Mouse (Mus musculus) midbrain, embryonic 16.5 days (tissue): ENCODE results near the gene Sag. TPM values are rescaled to one million over a fixed set of nuclear protein-coding genes. Genes with fewer than 3 reads are reported as not detected.
"Not testable (repeated sequence)": the region's sequence is repeated elsewhere in the genome, so short reads cannot be mapped to it uniquely, and the experiment has no call there.

Source experiments
- ATAC-seq: fragments of 200-750 bp; cut with Nextera tagmentation; 2 replicates; pipeline ENCODE4 v1.8.0; 2017; ENCODE audit warnings: moderate TSS enrichment
- H3K27ac ChIP-seq: fragments of 300-500 bp; sonication (generic); 2 replicates; pipeline ENCODE4 v1.5.1; 2014; ENCODE audit warnings: mild to moderate bottlenecking, low read length, mixed read lengths
- H3K27me3 ChIP-seq: fragments of 300-500 bp; sonication (generic); 2 replicates; pipeline ENCODE4 v1.6.1; 2014; ENCODE audit warnings: low read depth, low read length, mixed read lengths; ENCODE audit not compliant: control insufficient read depth, insufficient read depth
- H3K36me3 ChIP-seq: fragments of 300-500 bp; sonication (generic); 2 replicates; pipeline ENCODE4 v1.6.1; 2014; ENCODE audit warnings: mild to moderate bottlenecking, low read length, moderate library complexity, mixed read lengths; ENCODE audit not compliant: control insufficient read depth, insufficient read depth
- H3K4me1 ChIP-seq: fragments of 300-500 bp; sonication (generic); 2 replicates; pipeline ENCODE4 v1.6.1; 2014; ENCODE audit warnings: mild to moderate bottlenecking, low read length, mixed read lengths; ENCODE audit not compliant: control insufficient read depth, insufficient read depth
- H3K4me2 ChIP-seq: fragments of 300-500 bp; sonication (generic); 2 replicates; pipeline ENCODE4 v1.6.1; 2014; ENCODE audit warnings: mild to moderate bottlenecking, low read length, mixed read lengths
- H3K4me3 ChIP-seq: fragments of 300-500 bp; sonication (generic); 2 replicates; pipeline ENCODE4 v1.5.1; 2014; ENCODE audit warnings: low read depth, mild to moderate bottlenecking, low read length, moderate library complexity, mixed read lengths
- H3K9ac ChIP-seq: fragments of 300-500 bp; sonication (generic); 2 replicates; pipeline ENCODE4 v1.6.1; 2014; ENCODE audit warnings: low read depth, low read length, mixed read lengths
- H3K9me3 ChIP-seq: fragments of 300-500 bp; sonication (generic); replicated peaks from 2 replicates; pipeline ENCODE4 v1.6.1; 2014; ENCODE audit warnings: mild to moderate bottlenecking, low read length, mixed read lengths; ENCODE audit not compliant: control insufficient read depth, poor library complexity, severe bottlenecking
- WGBS: fragments of 180-500 bp; shearing (Covaris S2); extraction: QIAGEN DNeasy Blood & Tissue Kit; methylation state at CpG from one replicate; pipeline ENCODE4 v1.1.7; 2014; 5-methylcytosine and 5-hydroxymethylcytosine counted together
- polyA plus RNA-seq: library from polyadenylated mRNA; unstranded; fragments of >200 nt; fragmentation: Nextera tagmentation; extraction: Ambion mirVana; gene quantifications from 2 replicates; pipeline ENCODE4 v1.2.1, GENCODE M21; 2015

Gene Sag
- polyA plus RNA-seq, 1 experiment from 2014 or later, result 1.9 TPM

- not testable (repeated sequence) for ATAC-seq, H3K9me3 ChIP-seq, H3K4me2 ChIP-seq
These were observed 24.0 kb downstream of the Sag start for GRCm38 (mm10) chr1:87827476-87827875.

GRCm38 (mm10) chr1:87828185-87828584 is 24.7 kb downstream of the Sag start:
- Histone ChIP-seq H3K9ac (no peak overlapping the region), H3K4me3 (no peak overlapping the region), H3K36me3 (no peaks in the 10 kb centered on the region), H3K27me3 (no peaks in the 10 kb centered on the region), H3K4me1 (no peaks in the 10 kb centered on the region), H3K9me3 (no peaks in the 10 kb centered on the region), H3K27ac (no peak overlapping the region), H3K4me2 (no peak overlapping the region)
- no peak for ATAC-seq
- 81% methylated on average over 9 of the region's 9 CpGs for WGBS

More at GRCm38 (mm10) chr1:87827476-87827875, 24.0 kb downstream of the Sag start:
- 83% methylated on average over 1 of the region's 1 CpGs for WGBS
- H3K36me3 ChIP-seq, H3K9ac ChIP-seq, H3K4me1 ChIP-seq, H3K4me3 ChIP-seq, H3K27ac ChIP-seq, H3K27me3 ChIP-seq: not testable (repeated sequence)

DNA sequence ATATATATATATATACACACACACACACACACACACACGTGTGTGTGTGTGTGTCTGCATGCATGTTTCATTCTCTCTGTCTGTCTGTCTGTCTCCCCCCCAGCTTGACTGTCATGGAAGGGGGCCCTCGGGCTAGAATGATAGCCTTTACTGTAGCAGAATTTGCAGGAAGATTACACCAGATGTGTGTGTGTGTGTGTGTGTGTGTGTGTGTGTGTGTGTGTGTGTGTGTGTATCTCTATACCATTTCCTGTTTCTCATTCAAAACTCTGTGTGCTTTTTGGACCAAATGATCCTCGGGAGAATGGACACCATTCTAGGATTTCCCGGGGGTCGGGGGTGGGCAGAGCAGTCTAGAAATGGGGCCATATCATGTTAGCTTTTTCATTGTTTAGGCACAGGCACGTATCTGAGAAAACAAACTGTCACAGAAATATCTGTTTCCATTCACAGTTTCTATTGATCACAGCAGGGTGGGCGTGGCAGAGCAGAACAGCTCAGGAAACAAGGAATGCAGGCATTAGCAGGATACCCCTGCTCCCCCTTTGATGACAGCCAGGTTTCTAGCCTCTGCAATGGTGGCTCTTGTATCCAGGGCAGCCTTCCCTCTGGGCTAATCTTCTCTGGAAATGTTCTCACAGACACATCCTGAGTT is 25.6 kb downstream of the Sag start:
- Histone ChIP-seq H3K27me3 (no peaks in the 10 kb centered on the region), H3K4me2 (no peak overlapping the region), H3K4me3 (no peak overlapping the region), H3K9me3 (no peaks in the 10 kb centered on the region), H3K36me3 (no peaks in the 10 kb centered on the region), H3K4me1 (no peaks in the 10 kb centered on the region), H3K9ac (no peak overlapping the region), H3K27ac (no peak overlapping the region)
- 43% methylated on average over 7 of the region's 7 CpGs for WGBS
- no peak for ATAC-seq

DNA sequence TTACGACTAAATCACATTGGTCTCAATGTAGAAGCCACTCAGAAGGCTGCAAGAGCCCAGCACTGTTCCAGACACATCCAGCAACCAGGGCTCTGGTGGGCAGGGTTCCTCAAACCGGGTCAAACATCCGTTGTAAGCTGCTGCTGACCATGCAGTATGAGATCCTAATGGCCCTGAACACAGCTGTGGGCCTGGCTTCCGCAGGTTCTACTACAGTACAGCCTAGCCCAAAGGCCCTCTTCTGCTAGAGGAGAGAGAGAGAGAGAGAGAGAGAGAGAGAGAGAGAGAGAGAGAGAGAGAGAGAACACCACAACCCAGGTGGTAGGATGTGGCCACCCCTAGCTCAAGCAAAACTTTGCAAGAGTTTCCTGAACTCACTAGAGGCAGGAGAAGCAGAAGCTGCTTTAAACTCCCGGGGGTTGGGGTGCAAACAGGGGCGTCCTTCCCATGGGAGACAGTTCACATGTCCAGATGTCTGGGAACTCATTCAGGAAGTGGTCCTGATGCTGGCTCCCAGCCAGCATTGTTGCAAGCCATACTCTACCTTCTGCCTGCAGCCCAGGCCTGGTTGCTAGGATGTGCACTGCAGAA is 26.2 kb downstream of the Sag start:
- no peaks in the 10 kb centered on the region for H3K36me3 ChIP-seq
- no peak overlapping the region for H3K9ac ChIP-seq
- H3K4me2 ChIP-seq, result no peak overlapping the region
- ATAC-seq, result no peak
- no peaks in the 10 kb centered on the region for H3K4me1 ChIP-seq
- H3K27ac ChIP-seq, result no peak overlapping the region
- no peak overlapping the region for H3K4me3 ChIP-seq
- H3K27me3 ChIP-seq, result no peaks in the 10 kb centered on the region
- H3K9me3 ChIP-seq, result no peaks in the 10 kb centered on the region
- WGBS, result 61% methylated on average over 6 of the region's 6 CpGs

- no peak for ATAC-seq
- Histone ChIP-seq H3K4me3 (no peak overlapping the region), H3K36me3 (no peaks in the 10 kb centered on the region), H3K4me2 (no peak overlapping the region), H3K4me1 (no peaks in the 10 kb centered on the region), H3K9ac (no peak overlapping the region), H3K27ac (no peak overlapping the region), H3K27me3 (no peaks in the 10 kb centered on the region), H3K9me3 (no peaks in the 10 kb centered on the region)
- 77% methylated on average over 1 of the region's 1 CpGs for WGBS
These were observed 33.0 kb downstream of the Sag start for GRCm38 (mm10) chr1:87836453-87836852.

- Histone ChIP-seq H3K4me1 (no peaks in the 10 kb centered on the region), H3K36me3 (no peaks in the 10 kb centered on the region), H3K9ac (no peak overlapping the region), H3K4me3 (no peak overlapping the region), H3K27me3 (no peaks in the 10 kb centered on the region), H3K9me3 (no peaks in the 10 kb centered on the region), H3K27ac (no peak overlapping the region), H3K4me2 (no peak overlapping the region)
- WGBS, result 47% methylated on average over 5 of the region's 5 CpGs
- no peak for ATAC-seq
These were observed 33.5 kb downstream of the Sag start for GRCm38 (mm10) chr1:87837018-87837417.

- Histone ChIP-seq H3K27me3 (no peaks in the 10 kb centered on the region), H3K4me1 (no peaks in the 10 kb centered on the region), H3K9ac (no peak overlapping the region), H3K4me3 (no peak overlapping the region), H3K36me3 (no peaks in the 10 kb centered on the region), H3K4me2 (no peak overlapping the region), H3K9me3 (no peaks in the 10 kb centered on the region), H3K27ac (no peak overlapping the region)
- 81% methylated on average over 11 of the region's 11 CpGs for WGBS
- ATAC-seq, result no peak
These were observed 37.1 kb downstream of the Sag start for GRCm38 (mm10) chr1:87840411-87841208.

DNA sequence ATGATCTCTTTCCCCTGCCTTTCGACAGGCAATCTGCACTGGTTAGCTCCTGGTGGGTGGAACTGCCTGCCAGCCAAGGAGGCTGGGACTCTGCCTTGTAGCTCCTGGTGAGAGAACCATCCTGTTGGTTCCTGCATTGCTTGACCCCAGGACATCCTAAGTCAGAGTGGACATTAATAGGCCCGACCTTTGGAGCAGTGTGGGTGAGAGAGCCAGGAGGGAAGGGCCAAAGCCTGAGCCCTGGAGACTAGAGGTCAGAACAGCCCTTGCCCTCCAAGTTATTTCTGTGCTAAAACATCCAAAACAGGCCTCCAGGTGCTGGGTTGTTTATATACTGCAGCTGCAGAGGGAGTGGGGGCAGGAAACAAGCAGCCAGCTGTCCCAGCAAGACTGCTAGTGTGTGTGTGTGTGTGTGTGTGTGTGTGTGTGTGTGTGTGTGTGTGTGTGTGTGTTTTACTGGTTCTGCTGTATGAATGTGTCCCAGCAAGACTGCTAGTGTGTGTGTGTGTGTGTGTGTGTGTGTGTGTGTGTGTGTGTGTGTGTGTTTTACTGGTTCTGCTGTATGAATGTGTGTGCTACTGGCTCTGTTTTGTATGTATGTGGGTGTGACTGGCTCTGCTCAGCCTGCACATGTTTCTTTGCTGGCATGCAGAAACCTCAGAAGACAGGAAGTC is 43.5 kb downstream of the Sag start:
- Histone ChIP-seq H3K36me3 (no peaks in the 10 kb centered on the region), H3K27me3 (no peaks in the 10 kb centered on the region), H3K4me3 (no peak overlapping the region), H3K9ac (no peak overlapping the region), H3K27ac (no peak overlapping the region), H3K9me3 (no peaks in the 10 kb centered on the region), H3K4me1 (no peaks in the 10 kb centered on the region), H3K4me2 (no peak overlapping the region)
- 63% methylated on average over 2 of the region's 2 CpGs for WGBS
- no peak for ATAC-seq
